Mouse (Mus musculus) CD4-positive, CD25-positive, alpha-beta regulatory T cell, adult 2 months (primary cell): ENCODE data around the gene Cnpy4.
"Not testable (repeated sequence)": the region's sequence is repeated elsewhere in the genome, so short reads cannot be mapped to it uniquely, and the experiment has no call there.

ENCODE experiments used
- DNase-seq: peaks from one replicate; pipeline ENCODE4 v3.0.0-alpha.2; 2012; ENCODE audit warnings: low read depth, low spot score

Cnpy4 gene

DNA sequence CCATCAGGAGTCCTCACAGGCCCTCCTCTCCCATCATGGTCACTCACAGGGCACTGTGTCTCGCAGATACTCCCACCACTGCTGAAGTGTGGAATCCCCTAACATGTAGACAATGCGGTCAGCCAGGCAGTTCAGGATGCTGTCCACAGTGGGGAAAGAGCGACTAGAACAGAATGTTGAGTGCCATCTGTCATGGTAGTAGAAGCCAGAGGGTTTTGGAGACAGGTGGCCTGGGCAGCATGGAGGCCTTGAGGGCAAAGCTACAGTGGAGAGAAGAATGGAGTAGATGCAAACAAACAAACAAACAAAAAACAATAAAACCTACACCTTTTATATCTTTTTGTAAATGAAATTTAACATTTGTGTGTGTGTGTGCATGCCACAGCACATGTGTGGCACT lies 14.8 kb downstream of the Cnpy4 start:
- DNase-seq, result no peak

DNA sequence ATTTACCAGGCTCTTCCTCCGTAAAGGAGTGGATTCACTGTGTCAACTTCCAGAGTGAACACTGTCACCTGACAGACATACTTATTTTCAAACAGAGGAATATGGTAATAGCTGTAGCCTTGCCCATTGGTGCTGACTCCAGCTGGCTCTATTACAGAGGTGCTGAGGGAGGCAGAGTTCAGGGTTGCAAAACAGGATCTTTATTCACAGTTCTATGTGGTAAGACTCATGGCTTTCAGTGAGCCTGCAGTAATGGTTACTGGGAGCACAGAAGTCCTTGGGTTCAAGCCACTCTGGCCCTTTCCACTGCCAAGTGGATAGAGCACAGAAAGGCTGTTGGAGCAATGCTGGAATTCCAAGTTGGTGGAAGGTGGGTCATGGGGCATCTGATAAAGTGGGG lies 20.0 kb downstream of the Cnpy4 start:
- DNase-seq, result no peak

GRCm38 (mm10) chr5:138207873-138208272 lies 20.6 kb downstream of the Cnpy4 start:
- DNase-seq, result no peak

GRCm38 (mm10) chr5:138216632-138217031 lies 29.3 kb downstream of the Cnpy4 start:
- DNase-seq, result not testable (repeated sequence)

DNA sequence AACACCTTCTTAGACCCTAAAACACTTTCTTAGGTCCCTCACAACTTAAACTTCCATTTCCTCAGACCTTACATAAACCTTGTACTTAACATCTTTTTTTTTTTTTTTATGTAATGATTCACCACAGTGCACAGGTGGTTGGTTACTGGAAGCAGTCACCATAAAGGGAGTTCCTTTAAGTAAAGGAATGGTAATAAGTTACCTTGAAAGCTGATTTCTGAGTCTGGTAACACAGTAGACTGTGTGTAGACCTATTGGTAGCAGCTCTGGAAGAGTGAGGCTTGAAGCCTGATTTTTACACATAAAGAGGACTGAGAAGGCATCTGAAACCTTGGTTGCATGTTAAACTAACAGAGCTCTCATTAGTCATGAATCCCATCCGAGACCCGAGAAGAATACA lies 32.6 kb downstream of the Cnpy4 start:
- DNase-seq, result no peak

DNA sequence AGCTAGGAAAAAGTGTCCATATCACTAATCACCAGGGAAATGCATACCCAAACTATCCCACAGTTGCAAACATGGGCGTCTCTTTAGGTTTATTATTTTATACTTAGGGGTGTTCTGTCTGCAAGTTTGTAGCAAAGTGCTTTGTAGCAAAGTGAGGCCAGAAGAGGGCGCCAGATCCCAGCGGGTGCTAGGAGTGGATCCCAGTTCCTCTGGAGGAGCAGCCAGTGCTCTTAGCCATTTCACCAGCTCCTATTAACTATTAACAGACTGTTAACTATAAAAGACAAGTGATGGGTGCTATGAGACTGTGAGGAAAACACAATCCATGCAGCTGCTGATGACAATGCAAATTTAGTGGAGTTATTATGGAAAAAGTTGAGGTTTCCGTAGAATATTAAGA lies 34.8 kb downstream of the Cnpy4 start:
- peak; percentile 85 for DNase-seq

DNA sequence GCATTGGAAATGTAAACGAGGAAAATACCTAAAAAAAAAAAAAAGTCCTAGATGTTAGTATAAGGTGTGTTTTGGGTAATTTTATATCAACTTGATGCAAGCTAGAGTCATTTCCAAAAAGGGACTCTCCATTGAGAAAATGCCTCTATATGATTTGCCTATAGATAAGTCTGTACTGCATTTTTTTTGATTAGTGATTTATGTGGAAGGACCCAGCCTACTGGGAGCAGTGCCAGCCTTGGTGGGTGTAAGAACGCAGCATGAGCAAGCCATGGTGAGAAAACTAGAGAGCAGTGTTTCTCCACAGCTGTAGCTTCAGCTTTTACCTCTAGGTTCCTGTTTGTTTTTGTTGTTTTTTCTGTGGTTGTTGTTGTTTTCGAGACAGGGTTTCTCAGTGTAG lies 36.0 kb downstream of the Cnpy4 start:
- DNase-seq, result no peak

DNA sequence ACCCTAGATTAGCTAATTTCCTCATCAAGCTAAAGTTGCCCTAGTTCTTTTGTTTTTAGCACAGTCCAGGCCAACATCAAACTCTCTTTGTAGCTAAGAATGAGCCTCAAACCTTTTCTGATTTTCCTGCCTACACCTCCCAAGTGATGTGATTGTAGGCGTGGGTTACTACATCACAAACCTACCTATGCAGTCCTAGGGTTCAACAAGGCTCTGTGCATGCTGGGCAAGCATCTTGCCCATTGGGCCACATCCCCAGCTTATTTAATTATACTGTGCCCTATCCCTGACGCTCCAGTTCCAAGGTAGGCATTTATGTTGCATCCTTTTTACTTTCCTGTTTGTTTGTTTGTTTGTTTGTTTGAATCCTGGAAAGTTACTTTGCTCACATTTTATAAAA lies 38.4 kb downstream of the Cnpy4 start, which contains the start of gene Nxpe5:
TSS of gene Nxpe5 (plus strand) at position 199 of the 400 bp plus-strand sequence.
- DNase-seq, result no peak

GRCm38 (mm10) chr5:138226491-138226890 lies 39.2 kb downstream of the Cnpy4 start:
- no peak for DNase-seq

DNA sequence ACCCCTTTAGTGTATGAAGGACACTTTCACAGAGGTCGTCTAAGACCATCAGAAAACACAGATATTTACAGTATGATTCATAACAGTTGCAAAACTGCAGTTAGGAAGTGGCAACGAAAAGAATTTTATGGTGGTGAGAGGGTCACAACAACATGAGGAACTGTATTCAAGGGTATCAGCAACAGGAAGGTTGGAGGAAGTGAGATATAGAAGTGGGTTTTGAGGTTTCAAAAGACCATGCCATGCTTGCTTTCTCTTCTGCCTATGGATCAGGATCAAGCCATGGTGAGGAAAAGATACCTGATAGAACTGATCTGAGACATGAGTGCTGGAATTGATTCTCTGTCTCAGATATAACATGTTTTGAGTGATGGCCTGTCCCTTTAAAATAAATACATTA lies 40.1 kb downstream of the Cnpy4 start:
- no peak for DNase-seq

DNA sequence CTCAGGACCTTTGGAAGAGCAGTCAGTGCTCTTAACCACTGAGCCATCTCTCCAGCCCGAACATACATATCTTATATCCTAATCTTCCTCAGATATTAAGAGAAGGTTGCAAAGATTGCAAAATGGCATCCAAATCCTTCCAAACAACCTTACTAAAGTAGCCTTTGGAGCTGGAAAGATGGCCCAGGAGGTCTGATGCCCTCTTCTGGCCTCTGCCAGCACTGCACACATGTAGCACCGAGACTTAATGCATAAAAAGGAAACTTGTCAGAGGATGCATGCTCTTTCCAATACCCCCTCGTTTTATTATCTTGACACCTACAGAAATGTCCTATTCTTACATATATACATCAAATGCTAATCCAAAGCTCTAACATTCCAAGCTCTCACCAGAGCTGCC lies 40.7 kb downstream of the Cnpy4 start:
- peak; percentile 50 for DNase-seq

- DNase-seq, result no peak
These were observed 42.2 kb downstream of the Cnpy4 start for GRCm38 (mm10) chr5:138229511-138229910.

- no peak for DNase-seq
These were observed 46.5 kb downstream of the Cnpy4 start for GRCm38 (mm10) chr5:138233778-138234177.

DNA sequence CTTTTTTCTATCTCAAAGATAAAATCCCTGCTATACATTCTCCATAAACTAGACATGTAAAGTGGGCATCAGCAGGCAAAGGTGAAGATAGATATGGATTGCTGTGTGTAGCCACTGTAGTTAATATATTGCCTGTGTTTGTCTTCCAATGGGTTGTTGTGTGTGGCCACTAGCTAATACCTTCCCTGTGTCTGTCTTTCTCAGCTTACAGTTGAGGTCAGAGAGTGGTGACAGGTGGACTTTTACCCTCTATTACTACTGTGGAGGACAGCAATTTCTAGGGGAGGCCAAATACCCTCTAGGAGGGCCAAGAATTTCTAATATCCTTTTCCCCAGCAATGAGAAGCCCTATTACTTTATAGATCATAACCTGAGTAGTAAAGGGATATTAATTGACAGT lies 46.9 kb downstream of the Cnpy4 start:
- DNase-seq, result no peak

DNA sequence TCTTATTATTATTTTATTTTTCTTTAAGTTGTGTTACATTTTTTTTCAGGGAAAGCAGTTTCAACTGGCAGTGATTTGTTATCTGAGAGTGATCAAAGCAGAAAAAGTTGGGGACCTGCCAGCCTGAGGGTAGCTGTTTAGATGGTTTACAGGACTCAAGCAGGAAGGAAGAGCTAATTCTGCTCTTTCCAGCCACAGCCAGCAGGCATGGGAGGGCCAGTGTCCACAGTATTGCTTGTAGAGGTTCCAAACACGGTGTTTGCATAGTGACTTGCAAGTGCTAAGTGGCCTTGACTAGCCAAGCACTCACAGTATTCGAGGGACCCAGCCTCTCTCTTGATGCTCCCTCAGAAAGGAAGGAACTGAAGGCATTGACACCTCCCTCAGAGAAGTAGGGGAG lies 54.2 kb downstream of the Cnpy4 start:
- DNase-seq, result no peak
